Mouse (Mus musculus): ENCODE results near the gene Vat1l. TPM values are rescaled to one million over a fixed set of nuclear protein-coding genes. Genes with fewer than 3 reads are reported as not detected.

The Vat1l gene
- not detected in 2 replicates for total RNA-seq (2017)

DNA sequence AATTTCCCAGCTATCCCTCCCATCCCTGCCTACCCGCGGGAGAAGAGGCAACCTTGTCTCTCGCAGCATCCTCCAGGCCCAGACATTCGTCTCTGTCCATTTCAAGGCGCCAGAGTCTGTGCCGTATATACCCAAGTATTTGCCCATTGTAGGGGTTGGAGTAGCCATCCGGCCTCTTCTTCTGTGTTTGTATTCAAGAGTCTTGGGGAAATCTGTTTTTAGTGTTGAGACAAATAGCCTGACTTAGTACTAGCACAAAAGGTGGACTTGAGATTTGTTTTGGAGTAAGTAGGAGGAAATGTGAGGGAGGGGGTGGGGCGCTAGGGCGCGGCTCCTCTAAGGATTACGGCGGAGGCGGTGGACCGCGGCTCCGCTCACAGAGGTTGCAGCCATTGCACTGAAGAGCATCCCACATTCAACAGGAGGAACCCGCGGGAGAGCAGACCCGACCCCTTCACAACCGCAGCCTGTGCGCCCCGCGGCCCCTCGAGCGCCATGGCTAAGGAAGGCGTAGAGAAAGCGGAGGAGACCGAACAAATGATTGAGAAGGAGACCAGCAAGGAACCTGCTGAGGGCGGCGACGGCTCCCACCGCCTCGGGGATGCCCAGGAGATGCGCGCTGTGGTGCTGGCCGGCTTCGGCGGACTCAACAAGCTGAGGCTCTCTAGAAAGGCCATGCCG lies at the start of gene Vat1l:
Gene Vat1l (plus strand): TSS at position 392 of the 681 bp plus-strand sequence.
- ATAC-seq (replicated peaks in 1 of 2; ENCODE audit: insufficient read depth in 1 of 2, low FRiP score in 2 of 2, low TSS enrichment in 1 of 2, low read depth in 1 of 2, poor library complexity in 2 of 2, severe bottlenecking in 2 of 2): peak; percentile 33 to 57; a peak in 2 of 4 replicates

DNA sequence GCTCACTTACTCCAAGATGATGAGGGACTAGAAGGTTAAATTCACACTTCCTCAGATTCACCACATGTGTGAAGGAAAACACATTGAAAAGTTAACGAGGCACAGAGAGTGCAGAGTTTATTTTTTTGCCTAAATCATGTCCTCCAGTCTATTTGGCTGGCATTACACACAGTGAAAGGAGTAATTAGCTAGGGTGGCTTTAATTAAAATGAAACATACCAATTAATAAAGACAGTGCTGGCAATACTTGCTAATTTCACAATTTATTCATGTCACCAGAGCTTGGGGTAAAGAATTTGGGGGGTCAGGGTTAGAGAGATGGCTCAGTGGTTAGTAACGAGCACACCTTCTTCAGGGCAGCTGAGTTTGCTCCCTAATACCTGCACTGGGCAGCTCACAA lies 46.8 kb upstream of the Vat1l start:
- no peak for ATAC-seq (replicated peaks in 1 of 2; ENCODE audit: insufficient read depth in 1 of 2, low FRiP score in 2 of 2, low TSS enrichment in 1 of 2, low read depth in 1 of 2, poor library complexity in 2 of 2, severe bottlenecking in 2 of 2)

DNA sequence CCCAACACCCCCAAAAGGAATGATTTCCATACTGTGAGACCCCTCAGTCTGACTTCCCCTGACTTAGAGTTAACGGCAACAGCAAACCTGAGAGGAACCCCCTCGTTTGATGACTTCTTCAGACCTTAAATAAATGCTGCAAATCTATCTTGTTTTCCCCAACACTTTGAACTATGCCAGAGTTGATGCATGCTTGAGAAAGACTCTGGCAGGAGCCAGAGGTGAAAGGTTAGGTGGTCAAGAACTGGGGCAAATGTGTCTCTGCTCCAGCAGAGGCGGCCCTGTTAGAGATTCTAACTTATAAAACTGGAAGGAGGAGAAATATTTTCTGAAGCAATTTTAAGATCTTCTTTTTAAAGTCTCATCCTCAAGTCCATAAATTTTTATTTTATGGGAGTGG lies 45.7 kb upstream of the Vat1l start:
- no peak for ATAC-seq (replicated peaks in 1 of 2; ENCODE audit: insufficient read depth in 1 of 2, low FRiP score in 2 of 2, low TSS enrichment in 1 of 2, low read depth in 1 of 2, poor library complexity in 2 of 2, severe bottlenecking in 2 of 2)

DNA sequence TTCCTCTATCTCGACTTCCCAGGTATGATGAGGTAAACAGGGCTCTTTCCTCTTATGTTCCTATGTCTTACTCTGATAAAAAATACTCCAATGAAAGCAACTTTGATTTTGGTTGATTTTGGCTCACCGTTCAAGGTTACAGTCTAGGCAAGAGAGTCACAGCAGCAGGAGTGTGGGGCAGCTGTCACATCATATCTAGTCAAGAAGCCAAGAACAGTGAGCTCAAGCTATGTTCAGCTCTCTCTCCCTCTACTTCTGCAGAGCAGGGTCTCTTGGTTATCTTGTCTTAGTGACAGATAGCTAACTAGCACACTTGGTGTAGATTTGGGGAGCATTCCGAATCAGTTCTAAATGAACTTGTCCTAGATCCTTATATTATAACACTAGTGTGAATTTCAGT lies 41.5 kb upstream of the Vat1l start:
- no peak for ATAC-seq (replicated peaks in 1 of 2; ENCODE audit: insufficient read depth in 1 of 2, low FRiP score in 2 of 2, low TSS enrichment in 1 of 2, low read depth in 1 of 2, poor library complexity in 2 of 2, severe bottlenecking in 2 of 2)

DNA sequence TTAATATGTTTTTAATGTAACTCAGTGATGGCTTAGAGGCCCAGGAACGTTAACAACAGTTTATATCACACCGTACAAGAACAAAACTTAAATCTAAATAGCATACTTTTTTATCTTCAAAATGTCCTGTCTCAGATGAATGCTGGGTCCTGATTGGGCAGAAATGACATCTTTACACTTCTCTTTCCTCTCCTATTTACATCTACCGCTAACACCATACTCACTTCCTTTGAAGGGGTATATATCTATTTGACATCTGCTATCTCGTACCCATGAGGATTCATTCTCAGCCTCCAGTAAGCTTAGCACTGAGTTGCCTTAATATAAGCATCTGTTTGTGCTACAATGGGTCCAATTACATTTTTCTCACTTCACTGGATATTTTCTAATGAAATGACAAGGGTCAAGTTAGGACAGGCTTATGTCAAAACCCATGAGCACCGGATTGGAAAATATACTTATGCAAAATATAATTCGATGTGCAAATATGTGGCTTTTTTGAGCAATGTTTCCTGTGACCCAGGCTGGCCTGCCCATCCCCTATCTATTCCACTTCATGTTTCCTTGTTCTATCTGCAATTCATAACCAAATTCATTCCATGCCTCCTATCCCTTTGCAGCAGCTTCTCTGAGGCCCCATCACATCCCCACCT lies 40.8 kb upstream of the Vat1l start:
- peak in 1 of 2 experiments; percentile 58; a peak in 2 of 4 replicates for ATAC-seq (replicated peaks in 1 of 2; ENCODE audit: insufficient read depth in 1 of 2, low FRiP score in 2 of 2, low TSS enrichment in 1 of 2, low read depth in 1 of 2, poor library complexity in 2 of 2, severe bottlenecking in 2 of 2)

DNA sequence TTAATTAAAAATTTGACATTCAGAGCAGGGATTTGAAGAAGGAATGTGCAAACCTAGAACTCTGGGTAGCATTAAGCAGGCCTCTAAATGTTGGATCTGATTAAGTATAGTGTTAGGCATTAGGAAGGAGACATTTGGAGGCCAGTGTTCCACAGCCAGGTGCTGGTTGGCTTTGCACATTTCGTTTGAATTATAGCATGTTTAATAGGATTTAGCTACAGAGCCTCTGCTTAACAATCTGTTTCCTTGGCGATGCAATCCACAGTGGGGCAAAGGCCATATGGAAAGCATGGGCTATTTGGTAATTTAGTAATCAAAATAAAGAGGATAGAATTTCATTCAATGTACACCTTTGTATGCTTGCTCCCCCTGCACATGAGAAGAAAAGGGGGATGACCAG lies 39.7 kb upstream of the Vat1l start:
- ATAC-seq (replicated peaks in 1 of 2; ENCODE audit: insufficient read depth in 1 of 2, low FRiP score in 2 of 2, low TSS enrichment in 1 of 2, low read depth in 1 of 2, poor library complexity in 2 of 2, severe bottlenecking in 2 of 2): no peak

DNA sequence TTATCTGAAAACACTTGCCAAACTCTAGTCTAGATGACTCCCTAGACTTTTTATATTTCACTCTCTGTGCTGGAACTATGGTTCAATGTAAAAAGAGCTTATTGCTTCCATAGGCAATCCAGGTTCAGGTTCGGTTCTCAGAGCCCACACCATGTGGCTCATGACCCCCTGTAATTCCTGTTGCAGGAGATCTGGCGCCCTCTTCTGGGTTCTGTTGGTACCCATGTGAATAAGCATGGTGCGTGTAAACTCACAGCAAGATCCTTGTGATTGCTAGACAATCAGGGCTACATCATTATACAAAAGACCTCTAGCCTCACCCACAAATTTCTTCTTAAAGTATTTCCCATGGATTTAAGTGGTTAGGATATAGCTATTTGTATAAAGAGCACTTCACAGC lies 28.7 kb upstream of the Vat1l start:
- ATAC-seq (replicated peaks in 1 of 2; ENCODE audit: insufficient read depth in 1 of 2, low FRiP score in 2 of 2, low TSS enrichment in 1 of 2, low read depth in 1 of 2, poor library complexity in 2 of 2, severe bottlenecking in 2 of 2): no peak

DNA sequence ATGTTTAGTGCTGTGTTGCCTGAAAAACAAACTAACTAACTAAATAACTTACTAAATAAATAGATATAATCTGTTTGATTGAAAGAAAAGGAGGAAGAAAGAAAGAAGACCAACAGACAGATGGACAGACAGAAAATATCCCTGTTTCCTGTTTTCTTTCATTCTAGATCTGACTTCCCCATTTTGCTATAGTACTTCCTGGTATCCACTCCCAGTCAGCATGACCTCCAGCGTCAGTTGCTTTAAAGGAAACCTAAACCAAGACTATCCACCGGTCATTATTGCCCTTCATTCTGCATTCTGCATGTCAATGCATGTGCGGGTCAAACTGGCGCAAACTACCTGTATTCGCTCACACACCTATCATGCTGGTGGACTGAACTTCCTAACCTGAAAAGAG lies 12.1 kb upstream of the Vat1l start:
- peak; percentile 60 to 73; a peak in 3 of 4 replicates for ATAC-seq (replicated peaks in 1 of 2; ENCODE audit: insufficient read depth in 1 of 2, low FRiP score in 2 of 2, low TSS enrichment in 1 of 2, low read depth in 1 of 2, poor library complexity in 2 of 2, severe bottlenecking in 2 of 2)

DNA sequence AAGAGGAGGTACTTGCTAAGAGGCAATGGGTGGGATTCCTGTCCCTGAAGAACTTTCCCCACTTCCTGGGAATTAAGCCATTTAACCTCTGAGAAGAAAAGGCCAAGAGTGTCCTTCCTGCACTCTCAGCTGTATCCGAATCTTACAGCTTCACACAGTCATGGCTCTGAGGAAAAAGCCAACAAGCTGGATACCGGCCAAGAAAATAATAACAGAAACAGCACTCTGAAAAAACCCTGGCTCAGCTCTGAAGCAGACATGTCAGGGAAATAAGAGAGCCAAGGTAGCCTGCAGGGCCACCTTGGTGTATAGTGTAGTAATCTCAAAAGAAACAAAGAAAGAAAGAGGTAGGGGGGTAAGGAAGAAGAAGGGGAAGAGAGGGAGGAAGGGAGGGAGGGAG lies 6.4 kb upstream of the Vat1l start:
- ATAC-seq (replicated peaks in 1 of 2; ENCODE audit: insufficient read depth in 1 of 2, low FRiP score in 2 of 2, low TSS enrichment in 1 of 2, low read depth in 1 of 2, poor library complexity in 2 of 2, severe bottlenecking in 2 of 2): no peak

DNA sequence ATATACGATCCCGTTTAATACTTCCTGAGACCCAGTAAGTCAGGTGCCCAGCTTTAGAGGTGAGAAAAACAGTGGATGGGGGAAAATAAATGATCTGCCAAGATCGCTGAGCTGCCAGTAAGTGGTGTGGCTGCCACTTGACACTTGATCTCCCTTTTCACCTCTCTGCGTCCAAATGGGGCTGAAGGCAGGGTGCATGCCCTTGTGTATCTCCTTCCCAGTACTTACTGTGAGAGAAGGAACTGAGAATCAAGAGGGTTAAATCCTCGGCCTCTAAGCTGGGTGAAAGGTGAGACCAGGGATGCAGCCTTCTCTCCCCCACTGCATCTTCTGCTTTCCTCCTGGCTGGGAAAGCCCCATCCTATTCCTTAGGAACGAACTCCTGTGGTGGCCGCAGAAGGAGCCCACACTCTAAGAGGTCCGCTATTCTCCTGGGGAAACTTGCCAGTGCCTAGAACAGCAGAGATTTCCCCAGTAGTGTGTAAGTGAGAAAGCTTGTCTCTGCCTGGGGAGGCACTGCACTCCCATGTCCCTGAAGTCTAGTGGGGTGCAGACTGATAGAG lies 1.1 kb downstream of the Vat1l start:
- no peak for ATAC-seq (replicated peaks in 1 of 2; ENCODE audit: insufficient read depth in 1 of 2, low FRiP score in 2 of 2, low TSS enrichment in 1 of 2, low read depth in 1 of 2, poor library complexity in 2 of 2, severe bottlenecking in 2 of 2)

DNA sequence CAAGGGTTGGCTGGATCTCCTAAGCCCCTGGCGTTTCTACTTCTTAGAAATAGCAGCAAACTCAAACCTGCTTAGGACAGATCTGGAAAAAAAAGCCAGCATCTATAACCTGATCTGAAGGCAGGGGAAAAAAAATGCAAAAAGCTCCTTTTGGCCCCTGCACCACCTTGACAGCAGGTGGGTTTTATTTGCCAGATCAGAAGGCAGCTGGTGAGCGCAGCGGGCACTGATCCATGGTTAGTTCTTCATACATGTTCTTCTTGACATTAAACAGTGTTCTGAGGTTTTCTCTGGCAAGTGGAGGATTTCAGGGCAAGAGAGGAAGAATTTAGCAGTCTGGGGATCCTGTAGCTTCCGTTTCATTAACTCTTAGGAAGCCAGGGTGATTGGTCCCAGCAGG lies 1.6 kb downstream of the Vat1l start:
- ATAC-seq (replicated peaks in 1 of 2; ENCODE audit: insufficient read depth in 1 of 2, low FRiP score in 2 of 2, low TSS enrichment in 1 of 2, low read depth in 1 of 2, poor library complexity in 2 of 2, severe bottlenecking in 2 of 2): 0 out of 4 replicates have a peak, but pooled peaks of 1 of the 2 experiments have one; percentile 29

DNA sequence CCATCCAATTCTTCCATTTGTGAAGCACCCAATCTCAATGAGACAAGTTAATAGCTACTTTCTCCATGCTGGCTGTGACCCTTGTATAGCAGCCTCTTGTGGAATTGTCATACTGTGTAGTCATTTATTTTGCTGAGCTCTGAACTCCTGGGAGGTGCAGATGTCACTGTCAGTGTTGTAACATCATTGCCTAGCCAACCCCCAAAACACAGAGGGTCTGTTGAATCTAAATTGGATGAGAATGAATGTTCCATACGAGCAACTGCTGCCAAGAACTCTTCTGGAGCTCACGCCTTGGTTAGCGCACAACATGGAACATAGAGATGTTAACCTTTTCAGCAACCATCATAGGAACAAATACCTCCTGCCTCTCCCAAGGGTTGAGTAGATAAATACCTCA lies 15.4 kb downstream of the Vat1l start:
- ATAC-seq (replicated peaks in 1 of 2; ENCODE audit: insufficient read depth in 1 of 2, low FRiP score in 2 of 2, low TSS enrichment in 1 of 2, low read depth in 1 of 2, poor library complexity in 2 of 2, severe bottlenecking in 2 of 2): no peak

DNA sequence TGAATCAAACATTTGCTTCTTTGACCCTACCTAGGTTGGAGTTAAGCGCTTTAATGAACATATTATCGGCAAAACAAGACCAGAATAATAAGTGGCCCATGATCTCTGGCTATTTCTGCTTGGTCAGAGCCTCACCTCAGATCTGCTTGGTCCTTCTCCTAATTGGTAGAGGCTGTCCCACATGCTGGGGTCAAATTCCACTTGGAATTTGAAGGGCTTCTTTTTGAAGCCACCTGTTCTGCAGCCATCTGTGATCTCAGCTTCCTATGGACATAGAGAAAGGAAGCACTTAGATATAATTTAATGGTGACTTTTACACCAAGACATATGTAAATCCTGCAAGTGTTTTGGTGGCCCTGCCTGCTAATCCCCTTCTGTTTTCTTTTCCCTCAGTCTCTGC lies 16.6 kb downstream of the Vat1l start:
- no peak for ATAC-seq (replicated peaks in 1 of 2; ENCODE audit: insufficient read depth in 1 of 2, low FRiP score in 2 of 2, low TSS enrichment in 1 of 2, low read depth in 1 of 2, poor library complexity in 2 of 2, severe bottlenecking in 2 of 2)

DNA sequence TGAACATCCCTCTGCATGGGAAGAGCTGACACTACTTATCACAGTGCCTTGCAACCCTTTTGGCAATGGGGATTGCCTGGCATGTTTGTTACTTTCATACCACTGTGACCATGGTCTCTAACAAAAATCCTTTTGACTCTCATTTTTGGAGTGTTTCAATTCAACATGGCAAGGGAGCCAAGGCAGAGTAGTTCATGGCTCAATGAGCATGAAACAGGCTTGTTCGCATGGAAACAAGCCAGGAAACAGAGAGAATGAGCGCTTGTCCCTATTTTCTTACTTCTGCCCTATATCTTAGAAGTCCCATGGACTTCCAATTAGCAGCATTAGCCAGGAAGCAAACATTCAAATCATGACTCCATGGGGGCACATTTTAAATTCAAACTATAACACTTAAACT lies 18.6 kb downstream of the Vat1l start:
- no peak for ATAC-seq (replicated peaks in 1 of 2; ENCODE audit: insufficient read depth in 1 of 2, low FRiP score in 2 of 2, low TSS enrichment in 1 of 2, low read depth in 1 of 2, poor library complexity in 2 of 2, severe bottlenecking in 2 of 2)

DNA sequence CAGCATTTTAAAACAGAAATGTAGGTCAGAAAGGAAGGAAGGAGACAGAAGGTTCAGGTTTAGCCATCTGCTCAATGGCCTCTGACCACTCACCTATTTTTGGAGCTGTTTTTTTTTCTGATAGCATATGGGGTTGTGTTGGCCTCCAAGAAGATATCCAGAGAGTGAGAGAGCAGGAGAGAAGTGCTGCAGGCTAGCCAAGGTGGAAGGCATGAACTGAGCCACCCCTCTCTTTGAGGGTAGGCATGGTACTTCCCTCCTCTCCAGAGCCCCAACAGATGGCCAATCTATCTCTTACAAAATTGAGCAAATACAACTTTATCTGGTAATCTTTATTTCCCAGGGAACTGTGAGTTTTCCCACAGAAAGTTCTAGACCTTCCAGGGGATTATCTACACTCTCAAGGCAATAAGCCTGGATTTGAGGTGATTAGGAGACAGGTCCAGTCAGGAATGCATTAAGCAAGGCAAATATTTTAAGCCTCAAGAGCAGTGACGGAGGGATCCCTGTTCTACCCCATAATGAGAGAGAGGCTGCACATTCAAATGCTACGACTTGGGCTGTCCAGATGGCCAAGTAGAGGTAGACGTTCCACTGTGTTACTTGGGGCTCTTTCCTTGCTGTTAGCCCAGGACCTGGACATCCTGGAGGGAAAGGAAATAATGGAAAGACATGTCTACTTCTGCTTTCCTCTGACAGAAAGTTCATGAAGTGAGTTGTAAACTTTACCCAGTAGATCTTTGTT lies 46.1 kb downstream of the Vat1l start:
- no peak for ATAC-seq (replicated peaks in 1 of 2; ENCODE audit: insufficient read depth in 1 of 2, low FRiP score in 2 of 2, low TSS enrichment in 1 of 2, low read depth in 1 of 2, poor library complexity in 2 of 2, severe bottlenecking in 2 of 2)

DNA sequence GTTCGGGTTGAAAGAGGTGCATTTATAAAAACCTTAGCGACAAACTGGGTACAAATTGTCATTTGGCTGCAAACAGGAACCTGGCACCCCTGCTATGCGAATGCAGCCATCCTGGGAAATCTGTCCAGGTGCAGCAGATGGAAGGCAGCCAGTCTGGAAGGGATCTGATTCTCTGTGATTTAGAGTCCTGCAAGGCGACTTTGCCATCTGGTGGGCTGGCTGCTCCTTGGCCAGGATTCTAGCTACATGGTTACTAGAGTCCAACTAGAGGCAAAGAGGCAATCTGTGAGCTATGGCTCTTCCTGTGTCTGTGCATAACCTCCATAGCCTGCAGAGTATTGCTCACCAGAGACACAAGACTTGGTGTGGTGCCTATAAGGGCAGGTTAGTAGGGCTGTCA lies 53.3 kb downstream of the Vat1l start:
- no peak for ATAC-seq (replicated peaks in 1 of 2; ENCODE audit: insufficient read depth in 1 of 2, low FRiP score in 2 of 2, low TSS enrichment in 1 of 2, low read depth in 1 of 2, poor library complexity in 2 of 2, severe bottlenecking in 2 of 2)

DNA sequence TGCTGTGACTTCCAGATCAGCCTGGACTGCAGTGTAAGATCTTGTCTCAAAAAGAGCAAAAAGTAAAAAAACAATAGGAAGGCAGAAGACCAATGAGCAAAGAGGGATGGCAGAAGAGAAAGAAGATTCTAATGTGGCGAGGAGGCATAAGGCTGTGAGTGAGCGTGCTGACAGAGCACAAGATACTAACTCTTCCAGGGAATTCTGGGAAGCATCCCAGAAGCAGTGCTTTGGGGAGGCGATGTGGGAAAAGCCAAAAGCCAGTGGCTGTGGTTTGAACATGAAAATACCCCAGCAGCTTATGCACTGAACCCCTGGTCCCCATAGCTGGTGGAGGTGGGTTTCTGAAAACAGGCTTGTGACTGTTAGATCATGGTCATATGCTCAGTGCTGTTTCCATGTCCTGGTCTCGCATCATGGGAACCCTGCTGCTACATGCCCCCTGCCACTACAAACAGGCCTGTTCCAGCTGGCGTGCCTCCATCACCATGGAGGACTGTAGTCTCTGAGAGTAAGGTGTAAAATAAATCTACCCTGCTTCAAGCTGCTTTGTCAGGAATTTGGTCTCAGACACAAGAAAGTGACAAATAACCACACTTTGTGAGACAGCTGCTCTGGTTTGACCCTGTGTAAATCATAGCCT lies 54.4 kb downstream of the Vat1l start:
- no peak for ATAC-seq (replicated peaks in 1 of 2; ENCODE audit: insufficient read depth in 1 of 2, low FRiP score in 2 of 2, low TSS enrichment in 1 of 2, low read depth in 1 of 2, poor library complexity in 2 of 2, severe bottlenecking in 2 of 2)

DNA sequence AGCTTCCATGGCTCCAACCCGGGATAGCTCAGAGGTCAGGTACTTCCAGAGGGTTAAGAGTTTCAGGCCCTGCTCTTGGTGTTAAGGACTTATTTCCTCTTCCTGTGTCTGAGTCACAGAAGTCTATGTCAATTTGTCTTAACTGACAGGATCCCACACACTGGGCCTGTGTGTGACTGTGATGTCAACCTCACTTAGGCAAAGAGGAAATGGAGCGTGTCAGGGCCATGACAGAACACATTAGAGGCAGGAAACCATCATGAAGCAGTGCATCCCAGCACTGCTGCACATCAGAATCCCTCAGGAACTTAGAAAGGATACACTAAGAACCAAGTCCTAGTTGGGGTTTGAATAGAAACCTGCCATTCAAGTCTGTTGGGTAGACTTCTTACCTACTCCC lies 56.9 kb downstream of the Vat1l start:
- ATAC-seq (replicated peaks in 1 of 2; ENCODE audit: insufficient read depth in 1 of 2, low FRiP score in 2 of 2, low TSS enrichment in 1 of 2, low read depth in 1 of 2, poor library complexity in 2 of 2, severe bottlenecking in 2 of 2): no peak
